Mouse (Mus musculus) testis, adult 2 months (tissue): ENCODE data around the gene Lypd6.

Experiments used
- CTCF ChIP-seq: fragments of 200-500 bp; IDR thresholded peaks from 2 replicates; pipeline ENCODE4 v1.5.1; 2012; ENCODE audit warnings: low read depth, mild to moderate bottlenecking, inconsistent platforms, low read length, moderate library complexity; ENCODE audit not compliant: control insufficient read depth, insufficient read depth, insufficient replicate concordance
- POLR2A ChIP-seq: fragments of 200-500 bp; IDR thresholded peaks from 2 replicates; pipeline ENCODE4 v1.6.1; 2012; ENCODE audit warnings: low read depth, mild to moderate bottlenecking, inconsistent platforms, low read length, moderate library complexity; ENCODE audit not compliant: control insufficient read depth

DNA sequence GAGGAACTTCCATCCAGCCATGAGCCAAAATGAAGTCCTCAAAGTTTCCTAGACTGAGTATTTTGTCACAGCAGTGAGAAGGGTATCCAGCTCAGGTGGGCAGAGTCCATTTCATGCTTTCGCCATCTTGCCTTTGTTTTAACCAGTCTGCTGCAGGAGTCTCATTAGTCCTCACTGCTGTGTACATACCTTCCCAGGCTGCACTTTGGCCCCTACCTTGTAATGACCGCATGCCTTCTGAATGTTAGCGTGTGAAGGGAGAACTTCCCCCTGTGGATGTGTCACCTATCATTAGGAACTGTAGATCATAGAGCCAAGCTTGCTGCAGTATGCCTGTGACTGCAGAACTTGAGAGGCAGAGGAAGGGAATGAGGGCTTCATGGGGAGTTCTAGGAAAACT is 114.2 kb downstream of the Lypd6 start:
- TF ChIP-seq POLR2A, result no peak
- TF ChIP-seq CTCF, result no peak
